Mouse (Mus musculus): ENCODE data around the gene Strada.

- TF ChIP-seq CTCF (conservative IDR thresholded peaks at IDR 0.05; ENCODE audit: low read length): no peak
- TF ChIP-seq POU5F1 (IDR thresholded peaks at IDR 0.05; ENCODE audit: borderline replicate concordance, low read length): no peak
Measured at GRCm38 (mm10) chr11:106198277-106198676, 3.7 kb downstream of the Strada start.

Data from E14TG2a.4 (cell line).